Mouse (Mus musculus) CH12.LX (cell line): ENCODE data around the gene Popdc3. TPM values are rescaled to one million over a fixed set of nuclear protein-coding genes. Genes with fewer than 3 reads are reported as not detected.

Experiments used
- DNase-seq: peaks from one replicate; pipeline ENCODE4 v3.0.0-alpha.2; 2013; ENCODE audit errors: extremely low read depth
- H3K27ac ChIP-seq: 2 replicates; pipeline ENCODE4 v1.5.1; 2012; ENCODE audit warnings: low read depth, mild to moderate bottlenecking, control low read depth, moderate library complexity; ENCODE audit not compliant: insufficient read depth
- H3K27me3 ChIP-seq: replicated peaks from 2 replicates; pipeline ENCODE3; 2012; ENCODE audit warnings: inconsistent platforms
- H3K36me3 ChIP-seq, 2 experiments: replicated peaks in 1 of 2; 2 replicates each; pipeline versions ENCODE3 to v1.6.1; 2012; ENCODE audit warnings: inconsistent platforms in 1 of 2, low read length in 1 of 2, mild to moderate bottlenecking in 1 of 2, mixed read lengths in 1 of 2, moderate library complexity in 1 of 2; ENCODE audit not compliant: control insufficient read depth in 1 of 2, insufficient read depth in 1 of 2
- H3K4me1 ChIP-seq, 2 experiments: 2 replicates each; pipeline ENCODE4 v1.6.1; 2012; ENCODE audit warnings: inconsistent platforms in 1 of 2, moderate library complexity in 1 of 2; ENCODE audit not compliant: insufficient read depth in 2 of 2, control insufficient read depth in 1 of 2
- H3K4me2 ChIP-seq: 2 replicates; pipeline ENCODE4 v1.6.1; 2012; ENCODE audit warnings: low read depth, mild to moderate bottlenecking, control low read depth; ENCODE audit not compliant: poor library complexity, insufficient read depth, severe bottlenecking
- H3K4me3 ChIP-seq, 3 experiments: fragments of 150-350 bp in 1 of 3; sonication (generic) in 1 of 3; replicated peaks in 1 of 3; 2 replicates each; pipeline versions ENCODE3 to v1.5.1; 2011 to 2012; ENCODE audit warnings: low read depth in 2 of 3, low read length in 2 of 3, mild to moderate bottlenecking in 2 of 3, moderate library complexity in 2 of 3, control low read depth in 1 of 3, improper control_type of control experiment in 1 of 3, inconsistent platforms in 1 of 3, mixed read lengths in 1 of 3; ENCODE audit not compliant: poor library complexity in 1 of 3
- H3K79me2 ChIP-seq: replicated peaks from 2 replicates; pipeline ENCODE4 v1.6.1; 2012; ENCODE audit warnings: mild to moderate bottlenecking, moderate library complexity; ENCODE audit not compliant: control insufficient read depth, poor library complexity, insufficient read depth, severe bottlenecking; ENCODE audit errors: extremely low read depth
- H3K9ac ChIP-seq: 2 replicates; pipeline ENCODE4 v1.6.1; 2012; ENCODE audit warnings: low read depth, mild to moderate bottlenecking, control low read depth, moderate library complexity; ENCODE audit not compliant: insufficient read depth
- H3K9me3 ChIP-seq: replicated peaks from 2 replicates; pipeline ENCODE3; 2012; ENCODE audit warnings: low read length, inconsistent platforms, mixed read lengths
- CHD1 ChIP-seq: IDR thresholded peaks from 2 replicates; pipeline ENCODE4 v1.6.1; 2012; ENCODE audit warnings: low read depth, low read length, improper control_type of control experiment, inconsistent platforms
- CHD2 ChIP-seq: IDR thresholded peaks from 2 replicates; pipeline ENCODE4 v1.6.1; 2011; ENCODE audit warnings: low read length, improper control_type of control experiment
- CTCF ChIP-seq, 2 experiments: IDR thresholded peaks in 1 of 2; conservative IDR thresholded peaks in 1 of 2; 2 replicates each; pipeline ENCODE4 v1.5.1; 2011 to 2012; ENCODE audit warnings: low read depth in 2 of 2, low read length in 2 of 2, improper control_type of control experiment in 1 of 2, inconsistent platforms in 1 of 2, mild to moderate bottlenecking in 1 of 2, moderate library complexity in 1 of 2
- E2F4 ChIP-seq: IDR thresholded peaks from 2 replicates; pipeline ENCODE4 v1.6.1; 2011; ENCODE audit warnings: low read depth, low read length, improper control_type of control experiment; ENCODE audit not compliant: insufficient replicate concordance
- HCFC1 ChIP-seq: IDR thresholded peaks from 2 replicates; pipeline ENCODE4 v1.6.1; 2012; ENCODE audit warnings: low read depth, mild to moderate bottlenecking, inconsistent platforms, low read length, improper control_type of control experiment
- JUN ChIP-seq: IDR thresholded peaks from 2 replicates; pipeline ENCODE4 v1.6.1; 2011; ENCODE audit warnings: low read depth, mild to moderate bottlenecking, low read length, improper control_type of control experiment, moderate library complexity; ENCODE audit not compliant: insufficient read depth
- JUND ChIP-seq: conservative IDR thresholded peaks from 2 replicates; pipeline ENCODE4 v1.6.1; 2011; ENCODE audit warnings: low read depth, low read length, improper control_type of control experiment
- MAFK ChIP-seq: IDR thresholded peaks from 2 replicates; pipeline ENCODE4 v1.6.1; 2011; ENCODE audit warnings: low read length, improper control_type of control experiment; ENCODE audit not compliant: insufficient replicate concordance
- MAX ChIP-seq: IDR thresholded peaks from 2 replicates; pipeline ENCODE4 v1.6.1; 2011; ENCODE audit warnings: low read length, improper control_type of control experiment
- MEF2A ChIP-seq: IDR thresholded peaks from 2 replicates; pipeline ENCODE4 v1.6.1; 2014; ENCODE audit warnings: low read depth, mild to moderate bottlenecking, inconsistent platforms, low read length, improper control_type of control experiment, borderline replicate concordance
- NRF1 ChIP-seq: IDR thresholded peaks from 2 replicates; pipeline ENCODE4 v1.6.1; 2014; ENCODE audit warnings: low read depth, mild to moderate bottlenecking, inconsistent platforms, low read length, improper control_type of control experiment, moderate library complexity
- POLR2A ChIP-seq: IDR thresholded peaks from 2 replicates; pipeline ENCODE4 v1.6.1; 2011; ENCODE audit warnings: low read depth, mild to moderate bottlenecking, improper control_type of control experiment, low read length
- RAD21 ChIP-seq: IDR thresholded peaks from 2 replicates; pipeline ENCODE4 v1.6.1; 2011; ENCODE audit warnings: low read depth, mild to moderate bottlenecking, low read length, improper control_type of control experiment, moderate library complexity
- SIN3A ChIP-seq: IDR thresholded peaks from 2 replicates; pipeline ENCODE4 v1.6.1; 2012; ENCODE audit warnings: low read length, improper control_type of control experiment, inconsistent platforms
- SMC3 ChIP-seq: IDR thresholded peaks from 2 replicates; pipeline ENCODE4 v1.6.1; 2011; ENCODE audit warnings: low read depth, low read length, improper control_type of control experiment
- TBP ChIP-seq: conservative IDR thresholded peaks from 2 replicates; pipeline ENCODE4 v1.6.1; 2011; ENCODE audit warnings: low read depth, low read length, improper control_type of control experiment
- UBTF ChIP-seq: IDR thresholded peaks from 2 replicates; pipeline ENCODE4 v1.6.1; 2012; ENCODE audit warnings: low read depth, mild to moderate bottlenecking, inconsistent platforms, low read length, improper control_type of control experiment, moderate library complexity
- USF1 ChIP-seq: IDR thresholded peaks from 2 replicates; pipeline ENCODE4 v1.6.1; 2014; ENCODE audit warnings: low read depth, mild to moderate bottlenecking, inconsistent platforms, low read length, improper control_type of control experiment
- USF2 ChIP-seq: conservative IDR thresholded peaks from 2 replicates; pipeline ENCODE4 v1.6.1; 2011; ENCODE audit warnings: low read depth, low read length, improper control_type of control experiment
- ZC3H11A ChIP-seq: IDR thresholded peaks from 2 replicates; pipeline ENCODE4 v1.6.1; 2012; ENCODE audit warnings: low read depth, mild to moderate bottlenecking, inconsistent platforms, low read length, improper control_type of control experiment
- ZKSCAN1 ChIP-seq: IDR thresholded peaks from 2 replicates; pipeline ENCODE4 v1.6.1; 2012; ENCODE audit warnings: low read depth, inconsistent platforms, low read length, improper control_type of control experiment, borderline replicate concordance
- dilution Hi-C: fragments of 300-500 bp; cut with MboI; formaldehyde crosslinking; loops from 2 replicates; pipeline ENCODE4 v1.14.3; 2020; ENCODE audit warnings: low sequenced_read_pairs; ENCODE audit not compliant: extremely low pct_unique_long_range_greater_than_20kb, extremely low pct_ligation_motif_present
- in situ Hi-C: fragments of 300-500 bp; cut with MboI; formaldehyde crosslinking; loops from 3 replicates; pipeline ENCODE4 v1.14.3; 2019; ENCODE audit warnings: low sequenced_read_pairs, low pct_ligation_motif_present, low pct_unique_long_range_greater_than_20kb, mixed read lengths
- polyA plus RNA-seq: library from polyadenylated mRNA; unstranded; fragments of >175 nt; gene quantifications from 2 replicates; pipeline ENCODE4 v1.2.1, GENCODE M21; 2012; ENCODE audit warnings: low read depth; ENCODE audit not compliant: insufficient read length
- total RNA-seq, 2 experiments: library from RNA; depleted of rRNA; stranded (reverse); fragments of 300-350 nt in 1 of 2; fragments of >200 nt in 1 of 2; gene quantifications; 2 replicates each; pipeline ENCODE4 v1.2.3; 2012 to 2014

The Popdc3 gene
- total and polyA plus RNA-seq, 3 experiments = 0.04 to 0.24 (median 0.24) TPM

- Histone ChIP-seq H3K36me3 (peaks cover 52 to 91% of the 10 kb centered on the region in 2 experiments), H3K27ac (no peak overlapping the region), H3K9me3 (peaks cover 5% of the 10 kb centered on the region), H3K4me2 (no peak overlapping the region), H3K4me1 (peaks cover 0 to 23% of the 10 kb centered on the region in 2 experiments; a peak in 3 of 4 replicates), H3K4me3 (no peak overlapping the region), H3K27me3 (no peaks in the 10 kb centered on the region), H3K9ac (no peak overlapping the region), H3K79me2 (no peaks in the 10 kb centered on the region)
- in situ Hi-C loops = loop anchor here (25.0 kb wide), 1 partner anchor 230 kb away; no protein-coding TSS in a partner anchor
- peak; percentile 35 for DNase-seq
- peak; percentile 77 for TF ChIP-seq SMC3
- TF ChIP-seq CTCF (conservative IDR thresholded peaks at IDR 0.05 in 1 of 2, IDR thresholded peaks at IDR 0.05 in 1 of 2; ENCODE audit: low read depth in 2 of 2, low read length in 2 of 2) = peak; percentile 42 to 83; a peak in 3 of 4 replicates
- TF ChIP-seq POLR2A = no peak
- peak; percentile 73 for TF ChIP-seq RAD21
- TF ChIP-seq MEF2A = no peak
- dilution Hi-C loops = no loop called here
Measured at GRCm38 (mm10) chr10:45132371-45132770, 45.5 kb upstream of the Popdc3 start.

GRCm38 (mm10) chr10:45136806-45137205, 41.1 kb upstream of the Popdc3 start:
- Histone ChIP-seq H3K4me3 (no peak overlapping the region), H3K27me3 (no peaks in the 10 kb centered on the region), H3K9me3 (peaks cover 5% of the 10 kb centered on the region), H3K9ac (no peak overlapping the region), H3K79me2 (no peaks in the 10 kb centered on the region)
- no peak for DNase-seq
- no peak for TF ChIP-seq CHD2
- TF ChIP-seq UBTF = no peak
- TF ChIP-seq CHD1 = no peak
- TF ChIP-seq TBP = no peak
- TF ChIP-seq ZC3H11A = no peak
- no peak for TF ChIP-seq MAFK
- no peak for TF ChIP-seq NRF1
- TF ChIP-seq ZKSCAN1 = no peak
- TF ChIP-seq CTCF (conservative IDR thresholded peaks at IDR 0.05 in 1 of 2, IDR thresholded peaks at IDR 0.05 in 1 of 2; ENCODE audit: low read depth in 2 of 2, low read length in 2 of 2) = no peak
- no peak for TF ChIP-seq JUND
- no peak for TF ChIP-seq SMC3
- no peak for TF ChIP-seq POLR2A
- no peak for TF ChIP-seq MAX
- TF ChIP-seq USF2 = no peak
- no peak for TF ChIP-seq E2F4
- TF ChIP-seq JUN = no peak
- TF ChIP-seq SIN3A = no peak
- no peak for TF ChIP-seq USF1
- TF ChIP-seq HCFC1 = no peak
- TF ChIP-seq, all 38 proteins: peak for 0
- no peak overlapping the region for H3K4me2 ChIP-seq
- dilution Hi-C loops = no loop called here
- in situ Hi-C loops = loop anchor here (25.0 kb wide), 1 partner anchor 225 kb away; no protein-coding TSS in a partner anchor
- H3K27ac ChIP-seq = no peak overlapping the region
- H3K36me3 ChIP-seq = peaks cover 34 to 90% of the 10 kb centered on the region in 2 experiments
- no peaks in the 10 kb centered on the region; a peak in 1 of 4 replicates for H3K4me1 ChIP-seq
